Mouse (Mus musculus): ENCODE data around the gene Me3. TPM values are rescaled to one million over a fixed set of nuclear protein-coding genes. Genes with fewer than 3 reads are reported as not detected.
"Not testable (repeated sequence)": the region's sequence is repeated elsewhere in the genome, so short reads cannot be mapped to it uniquely, and the experiment has no call there.

The Me3 gene
- polyA plus RNA-seq, 1 experiment from 2014 or later, result 0.64 TPM

GRCm38 (mm10) chr7:89700511-89700910 lies 68.3 kb downstream of the Me3 start:
- no peak for ATAC-seq (ENCODE audit: insufficient number of reproducible peaks, insufficient read depth, low FRiP score, low TSS enrichment, low read depth)
- Histone ChIP-seq H3K27me3 (no peaks in the 10 kb centered on the region), H3K9ac (replicated peaks) (no peak overlapping the region), H3K4me2 (no peak overlapping the region), H3K4me3 (replicated peaks) (no peak overlapping the region), H3K36me3 (no peaks in the 10 kb centered on the region), H3K27ac (no peak overlapping the region), H3K4me1 (replicated peaks) (no peaks in the 10 kb centered on the region), H3K9me3 (no peaks in the 10 kb centered on the region)
- 9% methylated on average over 1 of the region's 1 CpGs for WGBS

GRCm38 (mm10) chr7:89710776-89711175 lies 78.6 kb downstream of the Me3 start:
- ATAC-seq (ENCODE audit: insufficient number of reproducible peaks, insufficient read depth, low FRiP score, low TSS enrichment, low read depth), result no peak
- Histone ChIP-seq H3K9me3 (no peaks in the 10 kb centered on the region), H3K36me3 (no peaks in the 10 kb centered on the region), H3K27me3 (no peaks in the 10 kb centered on the region), H3K4me3 (replicated peaks) (no peak overlapping the region), H3K4me1 (replicated peaks) (no peaks in the 10 kb centered on the region), H3K9ac (replicated peaks) (no peak overlapping the region), H3K4me2 (no peak overlapping the region), H3K27ac (no peak overlapping the region)
- WGBS, result 76% methylated on average over 2 of the region's 2 CpGs

GRCm38 (mm10) chr7:89713059-89713458 lies 80.9 kb downstream of the Me3 start:
- H3K36me3 ChIP-seq, result no peaks in the 10 kb centered on the region
- no peak overlapping the region for H3K27ac ChIP-seq
- no peaks in the 10 kb centered on the region for H3K27me3 ChIP-seq
- H3K9me3 ChIP-seq, result no peaks in the 10 kb centered on the region
- no peak overlapping the region for H3K9ac ChIP-seq (replicated peaks)
- H3K4me3 ChIP-seq (replicated peaks), result no peak overlapping the region
- peaks cover 5% of the 10 kb centered on the region; the same call in 1 of the 2 replicates for H3K4me1 ChIP-seq (replicated peaks)
- H3K4me2 ChIP-seq, result no peak overlapping the region
- no peak for ATAC-seq (ENCODE audit: insufficient number of reproducible peaks, insufficient read depth, low FRiP score, low TSS enrichment, low read depth)

- H3K27ac ChIP-seq, result no peak overlapping the region
- H3K9ac ChIP-seq (replicated peaks), result no peak overlapping the region
- H3K4me3 ChIP-seq (replicated peaks), result no peak overlapping the region
- H3K4me1 ChIP-seq (replicated peaks), result peaks cover 5% of the 10 kb centered on the region; the same call in 1 of the 2 replicates
- 78% methylated on average over 3 of the region's 3 CpGs for WGBS
- no peak for ATAC-seq (ENCODE audit: insufficient number of reproducible peaks, insufficient read depth, low FRiP score, low TSS enrichment, low read depth)
- H3K27me3 ChIP-seq, result no peaks in the 10 kb centered on the region
- no peak overlapping the region for H3K4me2 ChIP-seq
- no peaks in the 10 kb centered on the region for H3K9me3 ChIP-seq
- no peaks in the 10 kb centered on the region for H3K36me3 ChIP-seq
Observed at GRCm38 (mm10) chr7:89716226-89716625, 84.0 kb downstream of the Me3 start.

- H3K4me3 ChIP-seq (replicated peaks), result no peak overlapping the region
- no peaks in the 10 kb centered on the region for H3K36me3 ChIP-seq
- no peak overlapping the region for H3K4me2 ChIP-seq
- whole genome bisulfite sequencing, result 50% methylated on average over 2 of the region's 2 CpGs
- ATAC-seq (ENCODE audit: insufficient number of reproducible peaks, insufficient read depth, low FRiP score, low TSS enrichment, low read depth), result no peak
- no peak overlapping the region for H3K27ac ChIP-seq
- H3K9ac ChIP-seq (replicated peaks), result no peak overlapping the region
- H3K4me1 ChIP-seq (replicated peaks), result peaks cover 5% of the 10 kb centered on the region; the same call in 1 of the 2 replicates
- H3K9me3 ChIP-seq, result no peaks in the 10 kb centered on the region
- H3K27me3 ChIP-seq, result no peaks in the 10 kb centered on the region
Observed at GRCm38 (mm10) chr7:89717521-89717920, 85.3 kb downstream of the Me3 start.

GRCm38 (mm10) chr7:89718264-89718663 lies 86.1 kb downstream of the Me3 start:
- Histone ChIP-seq H3K27me3 (no peaks in the 10 kb centered on the region), H3K9ac (replicated peaks) (no peak overlapping the region), H3K4me1 (replicated peaks) (peaks cover 5% of the 10 kb centered on the region; the same call in 1 of the 2 replicates), H3K9me3 (no peaks in the 10 kb centered on the region), H3K4me2 (no peak overlapping the region), H3K4me3 (replicated peaks) (no peak overlapping the region), H3K27ac (no peak overlapping the region), H3K36me3 (no peaks in the 10 kb centered on the region)
- ATAC-seq (ENCODE audit: insufficient number of reproducible peaks, insufficient read depth, low FRiP score, low TSS enrichment, low read depth), result no peak
- WGBS, result 83% methylated on average over 2 of the region's 2 CpGs

GRCm38 (mm10) chr7:89720256-89720655 lies 88.1 kb downstream of the Me3 start:
- Histone ChIP-seq H3K27ac (no peak overlapping the region), H3K9me3 (no peaks in the 10 kb centered on the region), H3K4me3 (replicated peaks) (no peak overlapping the region), H3K9ac (replicated peaks) (no peak overlapping the region), H3K27me3 (no peaks in the 10 kb centered on the region), H3K4me2 (no peak overlapping the region), H3K4me1 (replicated peaks) (peaks cover 5% of the 10 kb centered on the region; the same call in 1 of the 2 replicates), H3K36me3 (no peaks in the 10 kb centered on the region)
- ATAC-seq (ENCODE audit: insufficient number of reproducible peaks, insufficient read depth, low FRiP score, low TSS enrichment, low read depth), result no peak
- 91% methylated on average over 2 of the region's 2 CpGs for WGBS

GRCm38 (mm10) chr7:89726712-89727111 lies 94.5 kb downstream of the Me3 start:
- Histone ChIP-seq H3K4me1 (replicated peaks) (no peaks in the 10 kb centered on the region), H3K4me2 (no peak overlapping the region), H3K27me3 (no peaks in the 10 kb centered on the region), H3K27ac (no peak overlapping the region), H3K9me3 (no peaks in the 10 kb centered on the region), H3K36me3 (no peaks in the 10 kb centered on the region), H3K9ac (replicated peaks) (no peak overlapping the region), H3K4me3 (replicated peaks) (no peak overlapping the region)
- 83% methylated on average over 3 of the region's 3 CpGs for WGBS
- no peak for ATAC-seq (ENCODE audit: insufficient number of reproducible peaks, insufficient read depth, low FRiP score, low TSS enrichment, low read depth)

- H3K36me3 ChIP-seq, result no peaks in the 10 kb centered on the region
- ATAC-seq (ENCODE audit: insufficient number of reproducible peaks, insufficient read depth, low FRiP score, low TSS enrichment, low read depth), result no peak
- H3K4me1 ChIP-seq (replicated peaks), result no peaks in the 10 kb centered on the region
- no peak overlapping the region for H3K4me3 ChIP-seq (replicated peaks)
- H3K9me3 ChIP-seq, result no peaks in the 10 kb centered on the region
- no peak overlapping the region for H3K9ac ChIP-seq (replicated peaks)
- no peak overlapping the region for H3K4me2 ChIP-seq
- H3K27me3 ChIP-seq, result no peaks in the 10 kb centered on the region
- 84% methylated on average over 1 of the region's 1 CpGs for WGBS
- H3K27ac ChIP-seq, result no peak overlapping the region
Observed at GRCm38 (mm10) chr7:89727615-89728014, 95.4 kb downstream of the Me3 start.

GRCm38 (mm10) chr7:89728393-89728792 lies 96.2 kb downstream of the Me3 start:
- H3K4me2 ChIP-seq, result no peak overlapping the region
- WGBS, result 77% methylated on average over 3 of the region's 3 CpGs
- no peak overlapping the region for H3K27ac ChIP-seq
- no peaks in the 10 kb centered on the region for H3K9me3 ChIP-seq
- H3K4me3 ChIP-seq (replicated peaks), result no peak overlapping the region
- H3K36me3 ChIP-seq, result no peaks in the 10 kb centered on the region
- H3K4me1 ChIP-seq (replicated peaks), result no peaks in the 10 kb centered on the region
- no peak overlapping the region for H3K9ac ChIP-seq (replicated peaks)
- no peaks in the 10 kb centered on the region for H3K27me3 ChIP-seq
- no peak for ATAC-seq (ENCODE audit: insufficient number of reproducible peaks, insufficient read depth, low FRiP score, low TSS enrichment, low read depth)

- WGBS, result 82% methylated on average over 2 of the region's 2 CpGs
- no peak overlapping the region for H3K4me2 ChIP-seq
- ATAC-seq (ENCODE audit: insufficient number of reproducible peaks, insufficient read depth, low FRiP score, low TSS enrichment, low read depth), result no peak
- H3K9ac ChIP-seq (replicated peaks), result no peak overlapping the region
- no peaks in the 10 kb centered on the region for H3K27me3 ChIP-seq
- H3K27ac ChIP-seq, result no peak overlapping the region
- H3K4me3 ChIP-seq (replicated peaks), result no peak overlapping the region
- no peaks in the 10 kb centered on the region for H3K9me3 ChIP-seq
- no peaks in the 10 kb centered on the region for H3K36me3 ChIP-seq
- H3K4me1 ChIP-seq (replicated peaks), result no peaks in the 10 kb centered on the region
Observed at GRCm38 (mm10) chr7:89730514-89730913, 98.3 kb downstream of the Me3 start.

GRCm38 (mm10) chr7:89731115-89731514 lies 98.9 kb downstream of the Me3 start:
- 100% methylated on average over 2 of the region's 2 CpGs for WGBS
- not testable (repeated sequence) for H3K9ac ChIP-seq (replicated peaks); H3K36me3 ChIP-seq; H3K9me3 ChIP-seq; H3K27ac ChIP-seq; ATAC-seq (ENCODE audit: insufficient number of reproducible peaks, insufficient read depth, low FRiP score, low TSS enrichment, low read depth); H3K4me2 ChIP-seq; H3K27me3 ChIP-seq; H3K4me1 ChIP-seq (replicated peaks); H3K4me3 ChIP-seq (replicated peaks)

Data from limb, embryonic 12.5 days (tissue).